Mouse (Mus musculus) hindbrain, embryonic 16.5 days (tissue): ENCODE measurements at regions not wholly inside any gene's neighbourhood (a gene's known extent, or its start where the extent isn't known, plus 50 kb on each side); places are given as distances from the start of the nearest gene placed in this dataset.

Source experiments
- ATAC-seq: fragments of 200-750 bp; cut with Nextera tagmentation; 2 replicates; pipeline ENCODE4 v1.8.0; 2017; ENCODE audit warnings: moderate TSS enrichment, moderate library complexity
- H3K27ac ChIP-seq: fragments of 300-500 bp; sonication (generic); 2 replicates; pipeline ENCODE4 v1.5.1; 2014; ENCODE audit warnings: low read depth, mild to moderate bottlenecking, control low read depth, low read length, moderate library complexity
- H3K27me3 ChIP-seq: fragments of 300-500 bp; sonication (generic); replicated peaks from 2 replicates; pipeline ENCODE4 v1.6.1; 2014; ENCODE audit warnings: low read length; ENCODE audit not compliant: control insufficient read depth, insufficient read depth
- H3K36me3 ChIP-seq: fragments of 300-500 bp; sonication (generic); 2 replicates; pipeline ENCODE4 v1.6.1; 2014; ENCODE audit warnings: mild to moderate bottlenecking, low read length, moderate library complexity, mixed read lengths; ENCODE audit not compliant: control insufficient read depth, insufficient read depth
- H3K4me1 ChIP-seq: fragments of 300-500 bp; sonication (generic); 2 replicates; pipeline ENCODE4 v1.6.1; 2014; ENCODE audit warnings: low read depth, low read length; ENCODE audit not compliant: control insufficient read depth, insufficient read depth
- H3K4me2 ChIP-seq: fragments of 300-500 bp; sonication (generic); 2 replicates; pipeline ENCODE4 v1.6.1; 2014; ENCODE audit warnings: mild to moderate bottlenecking, low read length, control low read depth, moderate library complexity
- H3K4me3 ChIP-seq: fragments of 300-500 bp; sonication (generic); 2 replicates; pipeline ENCODE4 v1.5.1; 2014; ENCODE audit warnings: mild to moderate bottlenecking, low read length, control low read depth, moderate library complexity
- H3K9ac ChIP-seq: fragments of 300-500 bp; sonication (generic); 2 replicates; pipeline ENCODE4 v1.6.1; 2014; ENCODE audit warnings: low read depth, mild to moderate bottlenecking, control low read depth, low read length, moderate library complexity
- H3K9me3 ChIP-seq: fragments of 300-500 bp; sonication (generic); 2 replicates; pipeline ENCODE4 v1.6.1; 2014; ENCODE audit warnings: mild to moderate bottlenecking, low read length, moderate library complexity; ENCODE audit not compliant: control insufficient read depth
- WGBS: fragments of 180-500 bp; shearing (Covaris S2); extraction: QIAGEN DNeasy Blood & Tissue Kit; methylation state at CpG from one replicate; pipeline ENCODE4 v1.1.7; 2014; 5-methylcytosine and 5-hydroxymethylcytosine counted together

DNA sequence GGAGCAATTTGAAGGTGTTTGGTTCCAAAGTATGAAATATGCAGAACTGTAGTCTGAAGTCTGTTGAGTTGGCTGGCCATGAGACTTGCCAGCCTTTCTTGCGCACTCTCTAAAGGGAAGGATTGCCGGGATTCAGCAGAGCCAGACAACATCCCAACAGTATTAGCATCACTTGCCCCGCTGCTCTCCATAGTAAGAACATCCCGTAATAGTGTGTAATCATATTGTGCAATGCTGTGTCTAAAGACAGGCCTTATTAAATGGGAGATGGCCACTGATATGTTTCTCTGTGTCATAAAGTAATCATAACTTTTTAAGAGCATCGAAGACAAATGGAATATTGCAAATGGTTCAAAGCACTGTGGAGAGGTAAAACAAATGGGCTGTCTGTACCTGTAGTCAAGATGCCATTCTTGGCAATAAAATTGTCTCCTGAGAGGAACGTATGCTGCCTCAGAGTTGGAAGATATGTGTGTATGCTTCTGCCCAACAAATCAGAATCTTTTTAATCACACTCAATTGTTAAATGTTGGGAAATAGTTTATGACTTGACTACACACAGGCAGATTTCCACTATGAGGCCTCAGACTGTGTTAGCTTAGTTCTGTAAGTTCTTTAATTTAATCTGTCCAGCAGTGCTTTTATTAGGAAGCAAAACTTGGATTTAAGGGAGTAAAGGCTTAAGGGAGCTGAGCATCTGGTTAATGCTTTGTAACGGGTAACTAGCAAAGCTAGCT is 293.6 kb downstream of the Ostf1 start:
- WGBS = 90% methylated on average over 7 of the region's 7 CpGs
- H3K9me3 ChIP-seq = no peaks in the 10 kb centered on the region
- H3K4me1 ChIP-seq = no peaks in the 10 kb centered on the region
- no peaks in the 10 kb centered on the region for H3K36me3 ChIP-seq
- no peak for ATAC-seq
- H3K4me2 ChIP-seq = no peak overlapping the region
- no peak overlapping the region for H3K27ac ChIP-seq
- no peak overlapping the region for H3K9ac ChIP-seq
- H3K4me3 ChIP-seq = no peak overlapping the region
- H3K27me3 ChIP-seq = no peaks in the 10 kb centered on the region

DNA sequence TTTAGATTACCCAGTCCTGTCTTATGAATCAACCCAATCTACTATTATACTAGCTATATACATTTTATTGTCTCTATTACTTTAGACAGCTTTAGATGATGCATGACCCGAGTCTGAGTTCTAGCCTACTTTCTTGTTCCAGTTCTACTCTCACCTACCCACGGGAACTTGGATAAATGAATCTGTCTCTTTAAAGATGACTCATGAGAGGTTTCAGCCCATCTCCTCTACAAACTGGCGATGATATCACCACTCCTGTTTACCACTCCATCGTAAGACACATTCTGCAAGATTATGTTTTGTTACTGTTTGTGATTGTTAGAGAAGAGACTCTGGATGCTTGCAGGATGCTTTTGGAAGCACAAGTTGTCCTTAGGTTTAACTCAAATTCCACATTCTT is 295.0 kb downstream of the Ostf1 start:
- Histone ChIP-seq H3K4me2 (no peak overlapping the region), H3K4me3 (no peak overlapping the region), H3K36me3 (no peaks in the 10 kb centered on the region), H3K9me3 (no peaks in the 10 kb centered on the region), H3K27me3 (no peaks in the 10 kb centered on the region), H3K9ac (no peak overlapping the region), H3K4me1 (no peaks in the 10 kb centered on the region), H3K27ac (no peak overlapping the region)
- 93% methylated on average over 4 of the region's 4 CpGs for WGBS
- ATAC-seq = no peak

DNA sequence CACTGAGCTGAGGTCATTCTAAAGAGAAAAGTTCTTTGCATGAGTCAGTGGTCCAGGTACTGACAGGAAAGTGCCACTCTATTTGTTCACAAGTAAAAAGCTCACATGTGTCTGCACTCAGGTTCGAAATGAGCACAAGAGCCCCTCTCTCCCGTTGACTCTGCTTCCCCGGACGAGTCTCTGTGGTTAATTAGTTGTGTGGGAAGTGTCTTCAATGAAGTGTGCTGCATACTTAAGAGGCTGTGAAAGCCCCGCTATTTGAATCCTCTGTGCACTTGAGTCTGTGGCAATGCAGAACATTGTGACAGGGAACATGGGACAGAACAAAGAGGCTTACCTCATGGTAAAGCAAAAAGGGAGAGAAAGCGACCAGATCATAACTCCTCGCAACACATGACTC is 297.0 kb downstream of the Ostf1 start:
- no peak for ATAC-seq
- Histone ChIP-seq H3K9ac (no peak overlapping the region), H3K4me2 (no peak overlapping the region), H3K9me3 (no peaks in the 10 kb centered on the region), H3K4me1 (no peaks in the 10 kb centered on the region), H3K36me3 (no peaks in the 10 kb centered on the region), H3K4me3 (no peak overlapping the region), H3K27me3 (no peaks in the 10 kb centered on the region), H3K27ac (no peak overlapping the region)
- 58% methylated on average over 7 of the region's 7 CpGs for whole genome bisulfite sequencing

DNA sequence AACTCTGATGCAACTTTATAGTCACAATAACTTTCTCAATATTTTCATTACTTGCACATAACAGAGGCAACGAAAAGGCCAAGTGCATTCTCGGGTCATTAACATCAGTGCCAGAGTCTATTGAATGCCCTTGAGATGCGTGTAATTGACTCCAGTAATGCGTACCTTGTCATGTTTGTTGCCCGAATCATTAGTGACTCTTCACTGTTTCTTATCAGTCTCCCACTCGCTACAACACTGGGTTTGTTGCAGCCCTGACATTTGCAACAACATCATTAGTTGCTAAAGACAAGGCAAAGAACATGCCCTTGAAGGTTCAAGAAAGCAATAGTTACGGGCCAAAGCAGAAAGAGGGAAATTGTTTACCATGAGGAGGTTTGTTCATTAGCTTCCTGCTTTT is 299.8 kb downstream of the Ostf1 start:
- WGBS = 50% methylated on average over 7 of the region's 7 CpGs
- Histone ChIP-seq H3K27me3 (no peaks in the 10 kb centered on the region), H3K27ac (no peak overlapping the region), H3K4me1 (no peaks in the 10 kb centered on the region), H3K9ac (no peak overlapping the region), H3K4me3 (no peak overlapping the region), H3K36me3 (no peaks in the 10 kb centered on the region), H3K9me3 (no peaks in the 10 kb centered on the region), H3K4me2 (no peak overlapping the region)
- no peak for ATAC-seq

DNA sequence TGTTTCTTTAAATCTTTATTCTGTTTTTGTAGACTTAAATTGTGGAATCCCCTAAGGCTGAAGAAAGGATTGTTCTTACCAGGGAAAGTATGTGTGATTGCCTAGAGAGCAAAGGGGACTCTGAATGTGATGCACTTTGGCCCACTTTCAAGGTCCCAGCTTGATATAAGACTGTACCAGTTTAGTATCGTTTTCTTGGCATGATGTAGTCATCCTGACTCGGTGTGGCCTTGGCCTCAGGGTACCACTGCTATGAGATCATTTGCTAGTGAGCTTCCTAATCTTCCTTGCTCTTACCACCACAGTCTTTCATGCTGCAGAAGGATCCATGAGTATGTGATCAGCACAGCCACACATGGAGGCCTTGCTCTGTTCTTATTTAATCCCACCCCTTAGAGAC is 302.2 kb downstream of the Ostf1 start:
- H3K9me3 ChIP-seq = no peaks in the 10 kb centered on the region
- H3K4me1 ChIP-seq = no peaks in the 10 kb centered on the region
- no peak overlapping the region for H3K9ac ChIP-seq
- H3K27ac ChIP-seq = no peak overlapping the region
- H3K27me3 ChIP-seq = no peaks in the 10 kb centered on the region
- no peak for ATAC-seq
- H3K4me2 ChIP-seq = no peak overlapping the region
- H3K4me3 ChIP-seq = no peak overlapping the region
- WGBS = 67% methylated on average over 2 of the region's 2 CpGs
- H3K36me3 ChIP-seq = no peaks in the 10 kb centered on the region

DNA sequence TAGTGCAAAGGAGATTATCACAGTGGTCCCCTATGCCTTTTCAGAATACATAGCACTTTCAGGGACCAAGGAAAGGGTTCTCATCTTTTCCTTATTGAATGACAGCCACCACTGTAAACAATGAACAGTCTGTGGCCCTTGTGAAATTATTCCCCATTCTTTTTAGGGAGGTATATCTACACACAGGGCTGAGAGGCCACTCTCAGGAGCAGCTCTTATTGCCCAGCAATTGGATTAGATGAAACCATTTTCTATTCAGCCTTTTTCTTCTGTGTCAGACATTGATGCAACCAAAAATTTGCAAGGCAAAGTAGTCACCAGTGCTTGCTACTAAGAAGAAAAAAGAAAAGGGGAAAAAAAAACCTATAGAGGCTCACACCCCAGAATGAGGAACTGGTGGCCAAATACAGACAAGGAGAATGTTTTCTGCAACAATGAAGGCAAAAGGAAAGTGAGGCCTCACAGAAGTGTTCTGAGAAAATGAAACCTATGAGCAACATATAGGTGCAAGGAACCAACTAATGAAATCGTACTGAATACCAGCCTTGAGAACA is 313.2 kb downstream of the Ostf1 start:
- WGBS = 68% methylated on average over 1 of the region's 1 CpGs
- Histone ChIP-seq H3K27me3 (no peaks in the 10 kb centered on the region), H3K27ac (no peak overlapping the region), H3K4me2 (no peak overlapping the region), H3K36me3 (no peaks in the 10 kb centered on the region), H3K9me3 (no peaks in the 10 kb centered on the region), H3K9ac (no peak overlapping the region), H3K4me3 (no peak overlapping the region), H3K4me1 (no peaks in the 10 kb centered on the region)
- no peak for ATAC-seq

DNA sequence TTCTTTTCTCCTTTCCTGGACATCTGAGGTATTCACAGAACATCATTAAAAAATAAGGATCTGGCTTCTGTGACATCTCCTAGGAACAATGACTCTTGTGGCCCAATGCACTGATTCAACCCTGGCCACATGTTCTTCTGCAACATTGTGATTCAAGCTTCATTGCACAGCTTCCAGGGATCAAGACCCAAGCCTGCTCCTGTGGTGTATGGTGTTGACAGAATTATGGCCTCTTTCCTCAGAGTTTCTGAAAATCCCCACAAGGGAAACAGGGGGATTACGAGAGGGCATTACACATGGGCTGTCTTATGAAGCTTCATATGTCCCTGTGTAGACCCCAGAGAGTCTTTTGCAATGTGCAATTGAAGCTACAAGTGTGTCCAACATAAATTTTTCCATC is 358.2 kb downstream of the Ostf1 start:
- no peak overlapping the region for H3K4me3 ChIP-seq
- no peaks in the 10 kb centered on the region for H3K9me3 ChIP-seq
- H3K9ac ChIP-seq = no peak overlapping the region
- ATAC-seq = no peak
- H3K36me3 ChIP-seq = no peaks in the 10 kb centered on the region
- no peaks in the 10 kb centered on the region for H3K4me1 ChIP-seq
- 86% methylated on average over 1 of the region's 1 CpGs for WGBS
- H3K4me2 ChIP-seq = no peak overlapping the region
- H3K27ac ChIP-seq = no peak overlapping the region
- H3K27me3 ChIP-seq = no peaks in the 10 kb centered on the region

DNA sequence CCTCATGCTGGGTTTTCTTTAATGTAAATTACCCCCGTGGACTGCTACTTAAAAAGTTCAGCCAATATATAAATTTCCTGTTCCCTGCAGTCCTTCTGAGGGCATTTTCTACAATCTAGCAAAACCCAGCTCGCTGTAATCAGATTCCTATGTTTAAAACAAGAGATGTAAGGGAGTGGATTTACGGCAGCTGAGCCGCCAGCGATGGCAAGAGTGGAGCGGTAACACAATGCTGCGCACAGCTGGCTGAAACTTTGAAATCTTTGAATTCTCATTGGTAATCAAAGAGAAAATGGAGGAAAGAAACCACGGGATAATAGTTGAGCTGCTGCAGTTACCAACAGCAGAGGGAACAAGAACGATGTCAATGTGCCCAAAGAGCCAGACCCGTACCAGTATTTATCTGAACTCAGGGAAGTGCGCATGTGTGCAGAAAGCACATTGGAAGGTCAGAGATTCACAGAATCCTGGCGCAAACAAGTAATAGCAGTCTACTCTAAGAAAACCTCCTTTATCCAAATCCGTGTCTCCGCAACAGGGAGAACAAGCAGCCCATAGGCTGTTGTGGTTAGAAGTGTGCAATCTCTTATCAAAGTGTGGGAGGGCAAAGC is 376.4 kb downstream of the Ostf1 start:
- no peak for ATAC-seq
- Histone ChIP-seq H3K36me3 (no peaks in the 10 kb centered on the region), H3K4me3 (no peak overlapping the region; the same call in 1 of the 2 replicates), H3K9me3 (no peaks in the 10 kb centered on the region), H3K27ac (no peak overlapping the region), H3K4me2 (peak overlapping the region; percentile 48), H3K27me3 (no peaks in the 10 kb centered on the region), H3K9ac (no peak overlapping the region), H3K4me1 (no peaks in the 10 kb centered on the region)
- 56% methylated on average over 14 of the region's 14 CpGs for WGBS

DNA sequence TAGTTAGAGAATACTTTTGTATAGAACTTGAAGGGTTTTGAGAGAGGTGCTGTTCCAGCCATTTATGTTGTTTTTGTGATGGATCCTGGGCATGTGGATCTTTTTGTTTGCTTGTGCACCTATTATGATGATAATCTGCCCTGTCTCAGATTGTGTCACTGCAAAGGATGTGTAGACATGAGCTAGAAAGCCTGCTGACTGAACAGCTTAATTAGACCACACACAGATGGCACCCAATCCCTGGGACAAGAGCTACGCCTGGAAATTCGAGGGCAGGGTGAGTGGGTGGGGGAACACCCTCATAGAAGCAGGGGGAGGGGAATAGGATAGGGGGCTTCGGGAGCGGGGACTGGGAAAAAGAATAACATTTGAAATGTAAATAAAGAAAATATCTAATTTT is 378.3 kb downstream of the Ostf1 start:
- Histone ChIP-seq H3K27ac (no peak overlapping the region), H3K4me1 (no peaks in the 10 kb centered on the region), H3K4me2 (no peak overlapping the region), H3K4me3 (no peak overlapping the region), H3K9me3 (no peaks in the 10 kb centered on the region), H3K9ac (no peak overlapping the region), H3K27me3 (no peaks in the 10 kb centered on the region), H3K36me3 (no peaks in the 10 kb centered on the region)
- ATAC-seq = no peak
- WGBS = 51% methylated on average over 4 of the region's 4 CpGs
